Mouse (Mus musculus) cerebellum, adult 9-10 months (tissue): ENCODE measurements around the gene Mtrr.
A peak's percentile ranks its signal among the peaks of the same experiment; 100 is the strongest.

Source experiments
- DNase-seq: peaks from one replicate; pipeline ENCODE4 v3.0.0; 2022

Mtrr gene

DNA sequence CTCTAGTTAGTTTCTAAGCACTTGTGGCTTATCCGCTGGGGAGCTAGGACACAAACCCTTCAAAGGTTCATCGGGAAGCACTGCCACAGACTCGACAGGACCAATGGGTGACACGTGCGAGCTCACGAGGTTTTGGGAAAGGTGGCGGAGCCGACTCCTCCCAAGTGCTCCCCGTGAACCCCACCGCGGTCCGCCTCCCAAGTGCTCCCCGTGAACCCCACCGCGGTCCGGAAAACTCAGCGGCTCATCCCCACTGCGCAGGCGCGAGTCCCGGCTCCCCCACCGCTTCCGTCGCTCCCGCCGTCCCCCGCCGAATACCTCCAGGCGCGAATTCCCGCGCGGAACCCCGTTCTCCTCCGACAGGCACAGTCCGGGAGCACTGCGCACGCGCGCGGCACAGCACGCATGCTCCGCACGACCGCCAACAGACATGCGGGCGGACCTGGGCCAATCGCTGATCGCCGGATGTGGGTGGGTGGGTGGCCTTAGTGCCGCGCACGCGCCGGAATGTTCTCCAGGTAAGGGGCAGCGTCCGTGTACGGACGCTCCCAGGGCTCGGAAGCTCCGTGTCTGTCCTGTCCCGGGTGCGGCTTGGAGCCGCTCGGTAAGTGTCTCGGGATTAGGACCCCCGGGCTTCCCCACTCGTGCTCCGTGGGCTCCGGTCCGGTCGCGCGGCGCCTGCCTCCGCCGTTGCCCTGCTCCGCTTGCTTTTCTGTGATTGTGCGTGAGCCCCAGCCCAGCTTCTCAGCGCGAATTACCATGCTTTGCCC is at the start of gene Mtrr, which contains the start of gene Fastkd3:
TSS of gene Mtrr (minus strand) at position 403 of the 770 bp plus-strand sequence.
TSS of gene Fastkd3 (plus strand) at position 488 of the 770 bp plus-strand sequence.
- peak; percentile 96 for DNase-seq

DNA sequence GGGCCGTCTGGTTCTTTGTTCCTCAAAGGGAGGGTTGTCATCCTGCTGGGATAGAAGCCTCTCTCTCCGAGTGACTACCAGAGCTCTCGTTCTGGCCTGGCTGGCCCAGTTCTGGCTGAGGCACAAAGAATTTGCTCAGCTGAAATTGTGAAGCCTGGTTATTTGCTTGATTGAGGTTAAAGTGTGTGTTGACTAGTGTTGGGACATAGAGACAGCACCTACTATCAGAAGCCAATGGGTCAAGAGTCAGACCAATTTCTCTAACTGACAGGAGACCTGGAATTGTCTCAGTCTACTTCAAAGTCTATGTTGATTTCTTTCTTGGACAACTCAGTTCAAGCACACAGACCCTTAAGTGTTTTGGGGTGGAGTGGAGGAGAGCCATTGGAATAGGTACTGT is 45.1 kb upstream of the Mtrr start:
- no peak for DNase-seq

DNA sequence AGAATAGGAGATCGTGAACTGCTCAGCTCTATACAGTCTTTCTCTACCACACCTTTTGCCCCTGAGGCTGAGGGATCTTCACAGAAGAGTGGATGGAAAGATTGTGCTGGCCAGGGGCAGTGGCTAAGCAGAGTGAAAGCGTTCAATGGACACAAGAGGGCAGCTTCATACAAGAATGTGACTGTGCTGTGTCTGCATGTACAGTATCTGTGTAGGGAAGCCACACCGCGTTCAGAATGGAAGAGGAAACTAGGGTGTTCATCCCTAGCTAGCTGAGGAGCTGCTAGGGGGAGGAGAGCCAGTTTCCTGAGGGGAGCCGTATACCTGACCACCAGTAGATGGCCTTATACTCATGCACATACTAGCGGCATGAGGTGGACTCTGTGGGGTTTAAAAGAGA is 40.8 kb upstream of the Mtrr start:
- no peak for DNase-seq

DNA sequence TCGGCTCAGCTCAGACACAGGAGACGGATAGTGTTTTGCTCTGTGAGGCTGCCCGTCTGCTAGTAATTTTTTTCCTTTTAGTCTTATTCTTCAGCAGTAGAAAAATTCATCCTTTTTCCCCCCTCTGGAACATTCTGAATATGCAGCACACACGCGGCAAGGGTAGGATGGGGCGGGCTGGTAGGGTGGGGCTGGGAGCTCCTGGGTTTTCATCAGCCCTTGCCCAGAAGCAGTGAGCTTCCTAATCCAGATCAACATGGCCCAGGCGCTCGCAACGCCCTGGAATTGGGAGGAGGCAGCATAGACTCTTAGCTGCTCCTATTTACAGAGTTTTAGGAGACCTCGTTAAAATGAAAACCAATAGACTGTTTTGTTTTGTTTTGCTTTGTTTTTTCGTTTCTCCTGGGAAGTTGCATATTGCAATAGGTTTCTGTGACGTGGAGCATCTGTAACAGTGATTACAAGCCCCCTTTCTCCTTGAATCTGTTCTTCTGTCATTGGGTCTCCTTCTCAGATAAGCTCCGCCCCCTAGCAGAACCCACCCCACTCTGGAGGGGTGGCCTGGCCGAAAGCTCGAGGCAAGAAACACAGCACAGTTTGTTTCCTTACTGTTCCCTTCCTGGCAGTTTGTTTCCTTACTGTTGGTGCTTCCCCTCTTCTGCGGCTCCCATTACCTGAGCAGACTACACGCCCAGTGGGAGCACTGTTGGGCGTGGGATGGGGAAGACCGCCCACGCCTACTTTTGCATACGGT is 25.9 kb upstream of the Mtrr start:
- no peak for DNase-seq

DNA sequence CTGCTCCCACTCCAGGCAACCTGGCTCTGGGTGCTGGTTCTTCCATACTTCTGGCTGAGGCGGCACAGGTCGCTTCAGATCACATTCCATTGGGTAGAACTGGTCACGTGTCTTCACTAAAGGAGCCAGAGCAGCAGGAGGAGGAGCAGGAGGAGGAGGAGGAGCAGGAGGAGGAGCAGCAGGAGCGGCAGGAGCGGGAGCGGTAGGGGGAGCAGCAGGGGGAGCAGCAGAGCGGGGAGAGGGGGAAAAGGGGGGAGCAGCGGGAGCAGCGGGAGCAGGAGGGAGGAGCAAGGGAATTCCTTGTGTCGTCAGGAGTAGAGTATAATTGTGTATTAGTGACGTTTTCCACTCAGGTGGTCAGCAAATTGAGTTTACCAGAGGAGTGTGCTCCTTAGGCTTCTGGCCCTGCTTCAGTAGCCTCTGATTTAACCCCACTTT is 23.8 kb upstream of the Mtrr start:
- peak; percentile 18 for DNase-seq

DNA sequence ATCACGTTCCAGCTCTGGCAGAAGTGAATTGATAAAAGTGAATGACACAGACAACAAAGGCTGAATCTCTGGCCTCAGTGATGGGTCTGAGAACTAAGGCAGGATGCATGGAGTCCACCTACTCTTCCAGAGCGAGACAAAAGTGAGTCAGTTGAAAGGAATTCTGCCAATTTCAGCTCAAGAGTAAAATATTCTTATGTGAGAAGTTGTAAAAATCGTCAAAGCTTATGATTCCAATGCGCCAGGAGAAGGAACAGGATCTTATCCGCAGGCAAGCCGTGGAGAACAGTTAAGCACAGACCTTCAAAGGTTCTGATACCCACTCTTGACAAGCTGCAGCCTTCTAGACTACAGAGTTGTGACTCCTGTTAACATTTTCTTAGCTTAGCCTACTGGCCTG is 21.1 kb upstream of the Mtrr start:
- no peak for DNase-seq

DNA sequence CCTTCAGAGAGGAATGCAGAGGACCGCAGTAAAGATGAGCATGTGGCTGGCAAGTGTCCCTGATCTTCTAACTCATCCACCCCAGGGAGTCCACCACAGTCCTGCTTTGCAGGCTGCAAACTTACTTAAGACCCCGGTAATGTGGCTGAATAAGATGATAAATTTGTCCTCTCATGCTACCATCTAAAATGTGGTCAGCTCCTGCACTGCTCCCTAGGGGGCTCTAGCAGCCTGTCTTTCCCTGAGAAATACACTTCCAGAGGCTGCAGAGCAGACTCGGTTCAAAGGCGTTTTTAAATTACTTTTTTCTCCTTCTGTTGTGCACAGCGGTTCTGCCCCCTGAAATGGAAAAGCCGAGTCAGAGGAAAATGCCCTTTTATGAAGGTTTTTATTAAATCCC is 19.2 kb upstream of the Mtrr start:
- no peak for DNase-seq

DNA sequence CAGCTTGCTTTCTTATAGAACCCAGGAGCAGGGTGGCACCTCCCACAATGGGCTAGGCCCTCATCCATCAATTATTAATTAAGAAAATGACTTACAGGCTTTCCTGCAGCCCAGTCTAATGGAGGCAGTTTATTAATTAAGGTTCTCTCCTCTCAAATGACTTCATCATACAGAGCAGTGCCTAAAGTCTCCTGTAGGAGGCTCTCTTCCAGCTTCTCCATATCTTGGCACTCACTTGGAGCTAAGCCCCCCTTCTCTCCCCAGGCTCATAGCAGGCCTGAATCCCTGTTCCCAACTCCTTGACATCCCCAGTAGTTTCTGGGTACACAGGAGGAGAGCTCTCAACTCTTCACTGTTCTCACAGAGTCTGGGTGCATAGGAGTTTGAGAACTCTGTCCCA is 17.0 kb upstream of the Mtrr start:
- DNase-seq = no peak

DNA sequence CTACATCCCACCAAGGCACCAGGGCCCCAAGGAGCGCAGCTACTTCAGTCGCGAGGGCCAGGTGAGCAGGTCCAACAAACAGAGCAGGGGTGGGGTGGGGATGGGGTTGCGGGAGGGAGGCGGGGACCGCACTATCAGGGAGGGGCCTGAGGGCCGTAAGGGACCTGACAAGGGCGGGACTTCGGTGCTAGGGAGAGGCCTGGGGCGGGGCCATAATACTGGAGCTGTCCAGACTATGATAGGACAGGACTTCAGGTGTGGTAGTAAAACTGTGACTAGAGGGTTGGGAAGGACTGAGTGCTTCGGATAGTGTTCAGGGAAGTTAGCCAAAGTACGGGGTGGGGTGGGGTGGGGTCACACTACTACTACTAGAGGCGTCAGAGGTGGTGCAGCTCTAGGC is 15.7 kb upstream of the Mtrr start:
- DNase-seq = no peak

DNA sequence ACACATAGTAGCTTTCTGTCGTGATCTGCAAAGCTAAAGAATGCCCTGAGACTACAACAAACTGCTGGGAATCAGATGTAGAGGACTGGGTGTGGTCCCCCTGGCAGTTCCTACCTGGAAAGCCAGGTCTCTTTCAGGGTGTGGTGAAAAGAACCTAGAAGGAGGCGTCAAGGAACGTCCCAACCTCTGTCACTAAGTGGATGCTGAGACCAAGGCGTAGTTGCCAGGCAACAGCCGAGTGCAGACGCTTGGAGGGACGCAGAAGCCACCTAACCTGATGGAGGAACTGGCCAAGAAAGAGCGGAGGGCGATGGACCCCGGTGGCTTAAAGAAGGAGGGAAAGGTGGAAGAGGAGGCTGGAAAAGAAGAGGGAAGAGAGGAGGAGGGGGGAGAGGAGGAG is 15.2 kb upstream of the Mtrr start, which contains the start of gene 1700001L19Rik:
TSS of gene 1700001L19Rik (plus strand) at position 223 of the 400 bp plus-strand sequence.
- DNase-seq = no peak

DNA sequence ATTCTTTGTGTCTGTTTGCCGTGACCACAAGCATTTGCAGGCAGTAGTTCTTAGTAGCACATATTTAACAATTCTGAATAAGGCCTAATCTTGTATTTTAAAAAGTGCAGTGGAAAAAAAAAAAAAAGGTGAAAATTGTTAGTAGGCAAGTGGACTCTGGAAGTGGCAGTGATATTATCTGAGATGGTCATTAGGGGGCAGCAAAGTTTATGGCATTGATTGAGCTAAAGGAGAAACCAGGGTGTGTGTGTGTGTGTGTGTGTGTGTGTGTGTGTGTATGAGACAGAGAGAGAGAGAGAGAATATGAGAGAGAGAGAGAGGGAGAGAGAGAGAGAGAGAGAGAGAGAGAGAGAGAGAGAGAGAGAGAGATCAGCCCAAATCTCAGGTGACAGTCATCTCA is 11.8 kb upstream of the Mtrr start:
- no peak for DNase-seq

DNA sequence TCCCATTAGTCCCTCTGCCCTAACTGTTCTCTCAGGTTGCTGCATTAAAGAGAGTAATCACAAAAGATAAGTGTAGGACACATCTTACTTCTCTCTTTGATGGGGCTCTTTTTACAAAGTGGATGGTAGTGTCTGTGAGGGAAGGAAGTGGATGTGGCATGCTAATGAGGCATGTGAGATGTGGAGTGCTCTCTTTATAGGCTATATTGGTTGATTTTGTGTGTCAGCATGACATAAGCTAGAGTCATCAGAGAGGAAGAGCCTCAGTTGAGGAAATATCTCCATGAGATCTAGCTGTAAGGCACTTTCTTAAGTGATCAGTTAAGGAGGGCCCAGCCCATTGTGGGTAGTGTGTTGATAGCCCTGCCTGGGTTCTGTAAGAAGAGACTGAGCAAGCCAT is 6.4 kb upstream of the Mtrr start:
- DNase-seq = no peak

DNA sequence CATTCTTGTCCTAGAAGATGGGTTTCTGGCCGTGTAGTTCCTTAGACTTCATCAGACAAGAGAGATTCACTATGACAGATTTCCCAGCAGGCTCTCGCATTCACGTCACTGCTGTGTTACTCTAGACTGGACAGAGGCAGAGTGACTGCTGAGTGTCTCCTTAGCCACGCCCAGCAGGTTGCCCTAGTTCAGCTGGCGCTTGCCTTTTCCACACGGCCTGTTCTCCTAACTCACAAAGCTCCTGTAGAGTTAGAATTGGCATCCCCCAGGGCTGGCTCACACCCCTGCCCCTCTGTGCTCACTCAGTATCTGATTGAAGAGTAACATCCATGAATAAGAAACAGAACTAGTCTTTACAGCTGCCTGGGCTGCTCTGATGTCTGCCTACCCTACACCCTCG is 3.5 kb upstream of the Mtrr start:
- no peak for DNase-seq

DNA sequence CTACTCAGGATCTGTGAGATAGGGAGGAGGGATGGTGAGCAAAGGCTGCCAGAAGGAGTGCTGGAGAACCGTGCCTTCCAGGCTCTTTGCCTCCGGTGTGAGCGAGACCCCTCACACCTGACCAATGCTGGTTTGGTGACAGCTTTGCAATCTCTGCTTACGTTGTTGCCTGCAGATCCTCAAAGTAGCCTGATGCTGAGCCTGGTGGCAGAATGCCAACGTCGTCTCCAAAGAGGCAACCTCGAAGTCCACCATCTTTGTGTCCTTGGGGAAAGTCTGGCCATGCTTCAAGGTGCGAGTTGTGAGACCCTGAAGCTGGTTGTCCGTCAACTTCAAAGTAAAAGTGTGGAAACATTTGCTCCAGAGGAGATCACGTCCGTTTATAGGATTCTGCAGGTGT is 2.0 kb upstream of the Mtrr start:
- peak; percentile 20 for DNase-seq

DNA sequence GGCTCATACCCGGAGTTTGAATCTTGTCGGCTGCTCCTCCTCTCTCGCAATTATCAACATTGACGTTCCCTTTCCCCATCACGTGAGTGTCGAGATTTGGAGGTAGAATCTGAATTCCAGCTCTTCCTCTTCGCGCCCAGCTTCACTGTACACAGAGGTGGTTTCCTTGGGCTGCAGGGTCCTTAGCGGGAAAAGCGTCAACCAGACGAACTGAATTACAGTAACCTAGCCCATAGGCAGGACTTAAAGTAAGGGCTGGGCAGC is 500 bp upstream of the Mtrr start:
- DNase-seq = no peak

DNA sequence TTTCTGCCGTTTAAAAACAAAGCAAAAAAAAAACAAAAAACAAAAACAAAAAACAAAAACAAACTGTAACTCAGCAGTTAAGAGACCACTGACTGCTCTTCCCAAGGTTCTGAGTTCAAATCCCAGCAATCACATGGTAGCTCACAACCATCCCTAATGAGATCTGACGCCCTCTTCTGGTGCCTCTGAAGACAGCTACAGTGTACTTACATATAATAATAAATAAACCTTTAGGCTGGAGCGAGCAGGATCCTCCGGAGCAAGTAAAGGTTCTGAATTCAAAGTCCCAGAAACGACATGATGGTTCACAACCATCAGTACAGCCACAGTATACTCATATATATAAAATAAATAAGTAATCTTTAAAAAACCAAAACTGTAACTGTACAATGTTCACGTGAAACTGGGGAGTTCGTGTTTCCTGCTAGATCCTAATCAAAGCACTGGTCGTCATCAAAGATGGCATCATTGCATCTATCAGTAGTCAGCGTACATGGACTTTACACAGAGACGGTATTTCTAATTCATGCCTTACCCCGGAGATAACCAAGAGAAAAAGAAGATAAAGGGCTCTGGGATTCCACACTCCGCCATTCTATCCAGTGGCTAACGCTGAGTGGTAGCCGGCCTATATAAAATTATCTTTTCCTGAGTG is 736 bp downstream of the Mtrr start:
- DNase-seq = peak; percentile 26

DNA sequence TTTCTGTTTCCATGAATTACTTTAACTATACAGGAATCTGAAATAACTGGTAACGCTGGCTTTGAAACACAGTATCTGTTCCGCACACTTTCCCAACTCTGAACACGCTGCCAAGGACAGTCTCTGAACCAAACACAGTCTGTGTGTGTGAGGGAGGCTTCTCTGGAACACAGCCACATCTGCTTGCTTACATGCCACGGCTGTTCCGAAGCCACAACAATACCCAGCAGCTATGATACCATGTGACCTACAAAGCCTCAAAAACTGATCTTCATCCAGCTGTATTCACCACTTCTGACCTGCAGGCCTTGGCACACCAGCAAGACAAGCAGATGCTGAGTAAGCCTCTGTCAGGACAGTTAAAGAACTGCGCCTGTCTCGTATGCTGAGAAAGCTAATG is 4.0 kb downstream of the Mtrr start:
- DNase-seq = no peak

DNA sequence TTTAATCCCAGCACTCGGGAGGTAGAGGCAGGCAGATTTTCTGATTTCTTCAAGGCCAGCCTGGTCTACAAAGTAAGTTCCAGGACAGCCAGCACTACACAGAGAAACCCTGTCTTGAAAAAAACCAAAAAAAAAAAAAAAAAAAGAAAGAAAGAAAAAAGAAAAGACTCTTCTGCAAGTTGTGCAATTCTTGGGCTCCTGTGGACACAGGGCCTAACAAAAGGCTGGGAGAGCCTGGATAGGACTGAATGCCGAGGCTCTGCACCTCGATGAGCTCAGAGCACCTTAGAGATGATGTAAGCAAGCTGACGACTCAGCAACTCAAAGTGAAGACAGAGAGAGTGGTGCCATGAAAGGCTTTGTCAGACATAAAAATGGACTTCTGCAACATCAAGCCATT is 7.6 kb downstream of the Mtrr start:
- no peak for DNase-seq

DNA sequence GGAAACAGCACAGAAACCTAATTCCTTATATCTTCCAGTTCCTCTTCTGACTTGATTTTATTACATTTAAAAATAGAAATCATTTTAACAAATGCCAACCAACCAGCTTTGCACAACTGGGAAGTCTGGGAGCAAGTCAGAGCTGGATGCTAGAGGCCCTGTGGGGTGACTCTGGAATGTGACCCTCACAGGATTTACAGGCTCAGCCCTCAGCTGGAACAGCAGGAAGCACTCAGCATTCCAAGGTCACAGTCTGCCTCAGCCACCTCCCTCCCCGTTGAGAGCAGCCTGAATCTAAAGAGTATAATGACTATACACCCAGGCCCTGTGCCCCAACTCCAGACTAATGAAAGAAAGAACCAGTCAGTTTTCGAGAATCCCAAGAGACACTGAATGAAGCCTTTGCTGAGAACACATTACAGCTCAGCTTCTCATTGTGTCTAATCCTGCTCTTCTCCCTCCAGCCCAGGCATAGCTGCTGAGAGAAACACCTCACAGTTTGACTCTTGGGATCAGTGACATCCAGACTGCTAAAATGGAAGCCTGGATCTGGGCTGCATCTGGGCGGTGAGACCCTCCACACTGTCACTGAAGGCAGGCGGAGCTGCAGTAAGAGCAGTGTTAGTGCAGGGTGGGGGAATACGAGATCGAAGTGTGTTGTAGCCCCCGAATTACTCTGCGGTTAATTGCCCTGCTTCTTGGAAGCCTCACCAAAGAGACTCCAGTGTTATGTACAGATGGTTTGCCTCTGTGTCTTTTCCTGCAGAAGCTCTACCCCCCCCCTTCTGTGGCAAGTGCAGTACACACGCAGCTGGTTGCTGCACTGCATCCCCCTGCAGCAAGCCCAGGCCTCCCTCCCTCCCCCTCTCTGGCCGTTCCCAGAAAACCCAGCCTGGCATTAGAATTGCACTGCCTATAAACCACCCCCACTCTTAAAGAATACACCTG is 8.7 kb downstream of the Mtrr start:
- DNase-seq = no peak

DNA sequence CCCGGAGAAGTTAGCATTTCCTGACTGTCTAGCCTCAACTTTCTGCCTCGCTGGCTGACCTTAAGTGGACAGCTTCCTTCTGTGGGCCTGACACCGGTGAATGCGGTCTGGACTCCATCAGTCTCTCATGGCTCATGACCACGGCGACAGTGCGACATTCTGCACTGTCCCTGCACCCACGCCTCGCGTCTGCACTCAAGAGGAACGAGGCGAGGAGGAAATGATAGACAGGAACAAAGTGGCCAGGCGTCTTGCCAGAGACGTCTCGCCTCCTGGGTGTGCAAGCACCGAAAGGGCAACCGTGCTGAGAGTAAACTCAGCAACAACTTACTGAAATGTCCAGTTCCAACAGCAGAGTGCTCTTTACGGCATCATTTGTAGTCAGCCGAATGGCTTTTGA is 9.7 kb downstream of the Mtrr start:
- DNase-seq = no peak

DNA sequence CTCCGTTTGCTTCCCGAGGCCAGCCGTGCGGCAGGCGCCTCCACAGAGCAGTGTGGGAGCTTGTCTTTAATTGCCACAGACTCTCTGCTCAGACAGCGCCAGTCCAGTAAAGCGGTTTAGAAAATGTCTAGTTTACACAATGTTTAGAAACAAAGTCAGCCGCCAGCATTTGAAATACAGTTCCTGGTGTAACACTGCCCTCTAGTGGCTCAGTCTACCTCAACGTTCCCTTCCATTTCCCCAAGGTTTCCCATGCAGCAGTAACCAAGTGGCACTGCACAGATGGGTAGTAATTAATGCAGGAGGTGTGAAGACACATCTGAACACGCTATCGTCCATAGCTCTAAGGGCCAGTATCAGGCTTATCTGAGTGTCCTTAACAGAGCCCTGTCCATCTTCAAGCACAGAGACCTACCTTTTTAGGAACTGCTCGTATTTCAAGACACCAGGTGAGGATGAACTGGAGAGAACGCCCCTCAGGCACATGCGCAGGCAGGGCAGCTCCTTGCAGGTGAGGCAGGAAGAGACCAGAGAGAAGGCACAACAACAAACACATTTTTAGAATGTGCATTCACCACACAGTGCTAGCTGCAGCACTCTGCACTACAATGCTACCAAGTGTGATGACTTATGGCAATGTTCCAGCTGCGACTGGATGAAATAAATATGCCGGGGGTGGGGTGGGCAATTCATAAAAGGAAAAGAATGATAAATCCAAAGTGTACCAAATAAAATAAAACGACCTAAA is 12.2 kb downstream of the Mtrr start:
- DNase-seq = peak; percentile 60

DNA sequence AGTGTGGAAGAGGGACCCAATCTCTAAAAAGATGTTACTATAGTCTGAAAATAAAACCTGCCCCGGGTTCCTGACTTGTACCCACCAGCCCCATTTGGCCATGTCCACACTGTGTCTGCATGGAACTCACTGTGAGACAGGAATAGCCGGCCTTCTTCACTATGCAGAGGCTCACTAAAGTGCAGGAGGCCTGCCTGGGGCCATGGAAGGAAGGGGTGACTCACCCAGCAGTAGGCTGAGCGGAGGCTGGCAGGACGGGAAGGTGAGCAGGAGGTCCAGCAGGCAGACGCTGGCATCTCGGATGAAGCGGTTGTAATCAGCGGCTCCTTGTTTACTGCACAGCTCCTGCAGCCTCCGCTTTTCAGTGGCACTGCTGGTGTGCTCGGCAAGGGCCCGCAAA is 13.4 kb downstream of the Mtrr start:
- no peak for DNase-seq
